Mouse (Mus musculus): Measurements from ENCODE around the gene Tesc. TPM values are rescaled to one million over a fixed set of nuclear protein-coding genes. Genes with fewer than 3 reads are reported as not detected.

Gene Tesc
- total RNA-seq, 2 experiments from 2014 or later: 88.5 to 90.3 TPM

DNA sequence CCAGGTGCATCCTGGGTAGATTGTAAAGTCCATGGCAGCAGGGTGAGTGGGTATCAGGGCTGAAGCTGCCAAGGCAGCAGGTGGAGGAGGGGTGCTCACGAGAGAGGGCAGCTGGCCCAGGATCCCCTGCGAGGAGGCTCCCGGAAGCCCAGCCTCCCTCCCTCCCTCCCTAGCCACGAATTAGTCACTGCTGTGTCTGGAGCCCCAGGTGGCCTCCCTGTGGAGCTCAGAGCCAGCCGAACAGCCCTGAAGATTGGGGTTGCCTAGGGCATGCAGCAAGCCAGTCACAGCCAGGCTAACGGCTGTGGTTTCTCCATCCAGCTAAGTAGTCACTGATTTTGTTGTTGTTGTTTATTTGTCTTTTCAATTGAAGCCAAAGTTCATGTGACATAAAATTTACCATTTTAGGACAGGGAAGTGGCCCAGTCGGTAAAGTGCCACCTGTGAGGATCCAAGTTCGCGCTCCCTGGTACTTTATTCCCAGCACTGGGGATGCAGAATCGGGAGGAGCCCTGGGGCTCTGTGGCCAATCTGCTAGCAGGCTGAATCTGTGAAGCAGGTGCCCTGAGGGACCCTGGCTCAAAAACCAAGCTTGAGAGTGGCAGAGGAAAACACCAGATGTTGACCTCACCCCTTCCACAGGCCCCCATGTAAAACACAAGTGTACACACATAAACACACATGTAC is 10.4 kb downstream of the Tesc start:
- peak in 1 of 2 experiments; percentile 32 for DNase-seq (ENCODE audit: low spot score in 2 of 2)

GRCm38 (mm10) chr5:118039241-118039668 is 11.7 kb downstream of the Tesc start:
- DNase-seq (ENCODE audit: low spot score in 2 of 2): no peak

- DNase-seq (ENCODE audit: low spot score in 2 of 2): no peak
These were observed 15.1 kb downstream of the Tesc start for GRCm38 (mm10) chr5:118042599-118042998.

DNA sequence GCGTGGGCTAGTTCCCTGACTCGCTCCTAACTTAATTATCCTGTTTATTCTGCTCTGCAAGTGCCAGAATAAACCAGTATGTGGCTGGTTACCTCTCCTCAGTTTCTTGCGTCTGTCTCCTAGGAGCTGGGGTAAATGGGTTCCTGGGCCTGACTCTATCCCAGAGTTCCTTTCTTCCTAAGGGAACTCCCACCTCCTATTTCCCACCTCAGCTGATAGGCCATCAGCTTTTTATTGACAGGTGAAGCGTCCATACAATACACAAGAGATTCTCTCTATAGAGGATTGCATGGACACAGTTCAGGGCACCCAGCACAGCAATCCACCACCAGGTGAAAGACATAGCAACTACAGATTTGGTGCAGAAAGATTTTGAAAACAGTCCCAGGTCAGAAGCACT is 16.2 kb downstream of the Tesc start:
- no peak for DNase-seq (ENCODE audit: low spot score in 2 of 2)

DNA sequence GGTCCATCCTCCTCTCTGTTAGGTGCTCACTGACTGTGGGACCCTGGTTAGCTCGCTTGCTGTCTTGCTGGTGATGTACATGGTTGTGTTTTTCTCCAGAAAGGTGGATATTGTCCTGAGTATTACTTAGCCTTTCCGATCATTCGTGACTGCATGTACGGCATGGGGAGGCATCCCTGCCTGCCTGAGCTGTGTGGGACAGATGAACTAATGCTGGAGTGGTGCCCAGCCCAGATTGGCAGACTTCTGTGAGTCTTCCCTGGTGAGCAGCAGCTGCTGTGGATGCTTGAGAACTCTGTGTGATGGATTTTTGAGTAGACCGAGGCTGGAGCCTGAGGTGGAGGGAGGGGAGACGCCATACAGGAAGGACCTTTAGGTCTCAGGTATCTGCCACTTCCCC is 17.4 kb downstream of the Tesc start:
- DNase-seq (ENCODE audit: low spot score in 2 of 2): peak; percentile 61

DNA sequence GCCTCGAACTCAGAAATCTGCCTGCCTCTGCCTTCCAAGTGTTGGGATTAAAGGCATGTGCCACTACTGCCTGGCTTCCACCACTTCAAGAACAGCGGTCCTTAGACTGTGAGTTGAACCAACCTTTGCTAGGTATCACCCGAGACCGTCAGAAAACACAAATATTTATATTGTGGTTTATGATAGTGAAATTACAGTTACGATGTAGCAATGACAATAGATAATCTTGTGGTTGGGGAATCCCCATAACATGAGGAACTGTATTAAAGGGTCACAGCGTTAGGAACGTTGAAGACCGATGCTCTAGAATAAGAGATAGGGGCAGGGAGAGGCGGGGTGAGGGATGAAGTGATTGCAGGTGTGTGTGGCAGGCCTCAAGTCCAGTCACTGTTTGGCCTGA is 17.8 kb downstream of the Tesc start:
- no peak for DNase-seq (ENCODE audit: low spot score in 2 of 2)

DNA sequence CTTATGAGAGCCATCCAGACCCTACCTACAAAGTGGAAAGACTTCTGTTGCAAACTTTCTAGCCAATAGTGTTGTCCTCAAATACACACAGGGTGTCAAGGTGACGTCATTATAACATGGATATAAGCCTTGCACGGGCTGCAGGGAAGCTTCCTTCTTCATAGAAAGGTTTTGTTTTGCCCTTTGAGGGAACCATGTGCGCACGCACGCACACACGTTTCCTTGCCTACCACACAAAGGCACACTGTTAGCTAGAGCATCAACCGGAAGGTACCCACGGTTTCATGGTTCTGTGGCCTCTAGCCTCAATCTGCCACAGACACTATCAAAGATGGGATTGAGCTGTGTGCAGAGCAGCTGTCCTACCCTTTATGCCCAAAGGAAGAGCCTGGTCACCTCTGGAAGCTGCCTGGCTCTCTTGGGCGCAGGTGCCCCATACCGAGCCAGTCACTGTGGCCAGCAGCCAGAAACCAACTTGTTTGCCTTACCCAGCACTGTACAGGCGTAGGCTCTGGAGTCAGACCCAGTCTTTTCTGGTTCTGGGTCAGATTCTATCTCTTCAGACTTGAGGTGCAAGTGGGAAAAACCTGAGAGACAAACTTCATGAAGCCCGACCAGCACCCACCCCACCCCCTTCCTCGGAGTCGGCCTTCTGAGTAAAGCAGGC is 19.7 kb downstream of the Tesc start:
- no peak for DNase-seq (ENCODE audit: low spot score in 2 of 2)

- DNase-seq (ENCODE audit: low spot score in 2 of 2): no peak
These were observed 20.9 kb downstream of the Tesc start for GRCm38 (mm10) chr5:118048412-118048811.

DNA sequence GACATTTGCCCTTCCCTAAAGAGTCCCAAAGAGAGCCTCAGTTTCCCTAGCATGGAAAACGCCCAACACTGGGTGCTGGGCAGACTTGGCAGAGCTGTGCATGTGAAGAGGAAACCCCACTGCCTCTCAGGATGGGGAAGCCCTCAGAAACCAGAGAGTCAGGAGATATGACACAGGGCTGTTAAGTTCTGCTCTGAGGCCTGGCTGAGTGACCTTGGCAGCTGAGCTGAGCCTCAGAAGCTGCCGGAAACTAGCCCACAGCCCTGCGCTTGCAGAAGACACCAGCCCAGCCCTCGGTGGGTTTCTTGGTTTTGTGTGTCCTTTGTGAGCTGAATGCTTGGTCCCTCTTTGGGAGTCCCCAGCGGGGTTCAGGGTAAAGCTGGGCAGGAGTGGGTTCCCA is 21.4 kb downstream of the Tesc start:
- no peak for DNase-seq (ENCODE audit: low spot score in 2 of 2)

GRCm38 (mm10) chr5:118050743-118051142 is 23.2 kb downstream of the Tesc start:
- no peak for DNase-seq (ENCODE audit: low spot score in 2 of 2)

GRCm38 (mm10) chr5:118051981-118052662 is 24.6 kb downstream of the Tesc start:
- no peak for DNase-seq (ENCODE audit: low spot score in 2 of 2)

DNA sequence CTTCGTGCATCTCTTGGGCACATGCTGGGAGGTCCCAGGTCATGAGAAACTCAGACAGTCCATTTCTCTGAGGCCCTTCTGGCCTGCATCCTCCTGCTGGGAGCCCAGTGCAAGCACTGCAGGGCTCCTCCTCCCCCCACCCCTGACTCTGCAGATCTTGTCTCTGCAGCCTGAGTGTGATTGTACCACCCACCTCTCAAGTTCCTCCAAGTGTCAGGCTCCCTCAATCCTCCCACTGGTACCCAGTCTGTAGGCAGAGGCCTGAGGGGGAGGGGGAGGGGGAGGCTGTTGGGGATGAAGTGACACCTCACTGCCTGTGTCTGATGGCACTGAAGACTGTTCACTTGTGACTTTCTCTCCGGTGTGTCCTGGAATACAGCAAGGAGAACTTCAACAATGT is 25.7 kb downstream of the Tesc start:
- peak in 1 of 2 experiments; percentile 48 for DNase-seq (ENCODE audit: low spot score in 2 of 2)

GRCm38 (mm10) chr5:118057508-118058111 is 30.1 kb downstream of the Tesc start:
- DNase-seq (ENCODE audit: low spot score in 2 of 2): no peak

- DNase-seq (ENCODE audit: low spot score in 2 of 2): no peak
These were observed 31.3 kb downstream of the Tesc start for GRCm38 (mm10) chr5:118058858-118059257.

GRCm38 (mm10) chr5:118059646-118060045 is 32.1 kb downstream of the Tesc start:
- no peak for DNase-seq (ENCODE audit: low spot score in 2 of 2)

- no peak for DNase-seq (ENCODE audit: low spot score in 2 of 2)
These were observed 33.8 kb downstream of the Tesc start for GRCm38 (mm10) chr5:118061391-118061790.

GRCm38 (mm10) chr5:118063181-118063621 is 35.7 kb downstream of the Tesc start:
- DNase-seq (ENCODE audit: low spot score in 2 of 2): no peak

DNA sequence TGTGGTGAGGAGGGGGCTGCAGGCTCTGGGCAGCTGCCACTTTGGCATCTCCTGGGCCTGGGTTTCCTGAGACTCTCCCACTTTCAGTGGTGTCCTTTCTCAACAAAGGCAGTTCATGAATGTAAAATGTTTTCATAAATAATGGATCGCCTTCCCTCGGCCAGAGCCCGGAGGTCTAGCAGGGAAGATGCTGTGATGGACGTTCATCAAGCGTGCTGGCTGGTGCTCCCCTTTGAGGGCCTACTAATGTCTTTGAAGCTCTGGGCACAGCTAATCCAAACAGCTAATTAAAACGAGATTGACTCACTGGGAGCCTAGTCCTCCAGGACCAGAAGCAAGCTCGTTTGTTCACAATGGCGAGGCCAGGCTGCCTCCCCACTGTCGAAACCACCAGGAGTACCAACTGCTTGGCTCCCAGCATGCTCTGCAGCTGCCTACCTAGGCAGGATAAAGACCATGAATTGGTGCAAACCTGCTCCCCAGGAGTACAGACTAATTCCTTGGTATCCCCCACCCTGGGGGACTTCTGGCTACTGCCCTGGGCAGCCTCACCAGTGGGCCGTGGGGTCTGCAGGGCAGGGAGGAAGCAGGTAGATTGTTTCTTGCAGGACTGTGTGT is 36.9 kb downstream of the Tesc start:
- DNase-seq (ENCODE audit: low spot score in 2 of 2): no peak

DNA sequence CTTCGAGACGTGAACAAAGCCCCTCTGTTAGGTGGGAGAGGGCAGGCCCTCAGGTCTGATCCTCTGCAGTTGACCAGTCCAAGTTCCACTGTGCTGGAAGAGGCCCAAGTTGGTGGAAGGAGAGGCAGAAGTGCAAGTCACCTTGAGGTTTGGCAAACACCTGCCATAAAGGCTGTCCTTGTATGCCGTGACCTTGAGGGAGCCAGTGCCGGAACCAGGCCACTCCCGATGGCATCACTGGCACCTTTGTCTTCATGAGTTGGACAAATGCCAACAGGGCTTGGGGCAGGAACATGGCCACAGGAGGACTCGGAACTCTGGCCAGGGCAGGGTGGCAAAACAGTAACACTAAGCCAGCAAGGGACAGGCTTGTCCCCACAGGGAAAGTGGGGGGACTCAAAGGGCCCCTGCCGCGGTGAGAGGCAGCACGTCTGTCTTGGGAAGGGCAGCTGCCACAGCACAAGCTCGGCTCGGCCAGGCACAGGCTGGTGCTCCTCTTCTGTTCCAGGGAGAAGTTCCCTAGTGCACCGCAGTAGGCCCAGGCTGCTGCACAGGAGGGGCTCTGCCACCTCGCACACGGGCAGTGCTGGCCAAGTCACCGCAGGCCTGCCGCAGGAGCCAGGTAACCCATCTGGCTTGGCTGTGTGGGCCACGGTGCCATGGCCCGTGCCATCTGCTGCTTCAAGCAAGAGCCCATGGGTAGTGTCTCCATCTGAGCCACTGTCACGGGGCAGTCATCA is 38.1 kb downstream of the Tesc start:
- no peak for DNase-seq (ENCODE audit: low spot score in 2 of 2)

DNA sequence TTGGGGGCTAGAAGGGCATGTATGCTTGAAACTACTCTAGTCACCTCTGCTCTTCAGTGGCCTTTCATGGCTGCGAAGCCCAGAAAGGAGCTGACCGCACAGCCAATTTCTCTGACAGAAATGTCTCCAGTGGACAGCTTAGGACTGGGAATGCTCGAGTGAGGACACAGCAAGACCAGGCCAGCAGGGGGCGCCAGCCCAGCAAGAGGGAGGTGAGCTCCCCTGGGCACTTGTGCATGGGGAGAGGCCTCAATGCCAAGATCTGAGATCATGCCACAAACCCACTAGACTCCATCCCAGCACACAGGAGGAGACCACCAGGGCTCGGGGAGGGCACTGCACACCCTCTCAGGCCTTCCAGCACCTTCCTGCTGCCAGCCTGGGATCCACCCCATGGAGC is 39.3 kb downstream of the Tesc start:
- DNase-seq (ENCODE audit: low spot score in 2 of 2): peak; percentile 79 to 80

DNA sequence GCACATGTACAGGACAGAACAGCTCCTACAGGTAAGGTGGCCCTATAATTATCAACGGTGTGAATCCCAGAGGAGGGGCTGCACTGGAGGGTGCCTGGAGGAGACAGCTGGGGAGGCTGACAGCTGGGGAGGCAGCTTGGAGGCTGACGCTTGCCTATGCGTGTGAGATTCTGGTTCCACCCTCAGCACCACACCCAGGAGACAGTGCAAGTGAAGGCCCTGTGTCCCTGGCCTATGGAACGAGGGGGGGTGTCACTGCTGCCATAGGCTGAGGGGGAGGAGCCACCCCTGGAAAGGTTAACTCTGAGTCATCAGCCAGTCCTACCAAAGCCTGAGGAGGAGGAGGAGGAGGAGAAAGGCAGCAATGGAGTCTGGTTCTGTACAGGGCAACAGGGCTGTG is 40.0 kb downstream of the Tesc start:
- DNase-seq (ENCODE audit: low spot score in 2 of 2): no peak
